Mouse (Mus musculus): ENCODE measurements around the gene Slc38a2.

DNA sequence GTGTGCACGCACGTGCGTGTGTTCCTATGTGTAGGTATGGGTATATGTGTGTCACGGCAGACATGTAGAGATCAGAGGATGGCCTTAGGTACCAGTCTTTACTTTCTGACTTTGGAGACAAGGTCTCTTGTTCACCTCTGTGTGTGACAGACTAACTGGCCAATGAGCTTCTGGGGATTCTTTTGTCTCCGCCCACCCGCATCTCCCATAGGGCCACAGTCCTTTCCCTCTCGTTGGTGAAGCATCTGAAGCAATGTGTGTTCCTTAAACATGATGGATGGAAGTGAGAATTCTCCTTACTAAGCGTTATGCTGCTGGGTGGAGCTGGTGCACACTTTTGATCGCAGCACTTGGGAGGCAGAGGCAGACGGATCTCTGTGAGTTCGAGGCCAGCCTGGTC lies 24.5 kb downstream of the Slc38a2 start:
- no peak for TF ChIP-seq POLR2A (IDR thresholded peaks at IDR 0.05; ENCODE audit: extremely low read depth, insufficient read depth, low read length)
- TF ChIP-seq CTCF (IDR thresholded peaks at IDR 0.05; ENCODE audit: extremely low read depth, insufficient read depth, low read length) = no peak
